Mouse (Mus musculus) mature B cell (primary cell): ENCODE measurements around the gene Cpt1b.

Experiments
- in situ Hi-C: fragments of 300-500 bp; cut with MboI; formaldehyde crosslinking; loops from 2 replicates; pipeline ENCODE4 v1.14.3; 2019

Cpt1b gene

GRCm38 (mm10) chr15:89425711-89426121 is at the start of gene Cpt1b:
Cpt1b (minus strand) TSS chr15:89425863.
- in situ Hi-C loops: no loop called here

GRCm38 (mm10) chr15:89475293-89475600 is 49.6 kb upstream of the Cpt1b start:
- in situ Hi-C loops: no loop called here

GRCm38 (mm10) chr15:89474596-89475292 is 49.1 kb upstream of the Cpt1b start:
- in situ Hi-C loops: no loop called here

GRCm38 (mm10) chr15:89473921-89474320 is 48.3 kb upstream of the Cpt1b start:
- in situ Hi-C loops: no loop called here

GRCm38 (mm10) chr15:89473370-89473769 is 47.7 kb upstream of the Cpt1b start:
- in situ Hi-C loops: no loop called here

- in situ Hi-C loops: no loop called here
Measured at GRCm38 (mm10) chr15:89471476-89471875, 45.8 kb upstream of the Cpt1b start.

GRCm38 (mm10) chr15:89468577-89468976 is 42.9 kb upstream of the Cpt1b start:
- in situ Hi-C loops: no loop called here

GRCm38 (mm10) chr15:89465052-89465451 is 39.4 kb upstream of the Cpt1b start:
- in situ Hi-C loops: no loop called here

GRCm38 (mm10) chr15:89463334-89464235 is 37.9 kb upstream of the Cpt1b start:
- in situ Hi-C loops: no loop called here

- in situ Hi-C loops: no loop called here
Measured at GRCm38 (mm10) chr15:89462176-89462575, 36.5 kb upstream of the Cpt1b start.

- in situ Hi-C loops: no loop called here
Measured at GRCm38 (mm10) chr15:89461321-89461720, 35.7 kb upstream of the Cpt1b start.

GRCm38 (mm10) chr15:89460298-89460697 is 34.6 kb upstream of the Cpt1b start:
- in situ Hi-C loops: no loop called here

GRCm38 (mm10) chr15:89459821-89460220 is 34.2 kb upstream of the Cpt1b start:
- in situ Hi-C loops: no loop called here

GRCm38 (mm10) chr15:89458942-89459341 is 33.3 kb upstream of the Cpt1b start:
- in situ Hi-C loops: no loop called here

- in situ Hi-C loops: no loop called here
Measured at GRCm38 (mm10) chr15:89455642-89456041, 30.0 kb upstream of the Cpt1b start.

- in situ Hi-C loops: no loop called here
Measured at GRCm38 (mm10) chr15:89454857-89455256, 29.2 kb upstream of the Cpt1b start.

GRCm38 (mm10) chr15:89453865-89454478 is 28.3 kb upstream of the Cpt1b start, which contains the start of gene Mapk8ip2:
Mapk8ip2 (plus strand) TSS chr15:89453913.
- in situ Hi-C loops: no loop called here

GRCm38 (mm10) chr15:89452906-89453864 is 27.5 kb upstream of the Cpt1b start:
- in situ Hi-C loops: no loop called here

GRCm38 (mm10) chr15:89442486-89443070 is 16.9 kb upstream of the Cpt1b start:
- in situ Hi-C loops: no loop called here

- in situ Hi-C loops: no loop called here
Measured at GRCm38 (mm10) chr15:89435878-89436277, 10.2 kb upstream of the Cpt1b start.

- in situ Hi-C loops: no loop called here
Measured at GRCm38 (mm10) chr15:89434136-89434535, 8.5 kb upstream of the Cpt1b start.
